Mouse (Mus musculus): ENCODE results near the gene Sipa1l1.

DNA sequence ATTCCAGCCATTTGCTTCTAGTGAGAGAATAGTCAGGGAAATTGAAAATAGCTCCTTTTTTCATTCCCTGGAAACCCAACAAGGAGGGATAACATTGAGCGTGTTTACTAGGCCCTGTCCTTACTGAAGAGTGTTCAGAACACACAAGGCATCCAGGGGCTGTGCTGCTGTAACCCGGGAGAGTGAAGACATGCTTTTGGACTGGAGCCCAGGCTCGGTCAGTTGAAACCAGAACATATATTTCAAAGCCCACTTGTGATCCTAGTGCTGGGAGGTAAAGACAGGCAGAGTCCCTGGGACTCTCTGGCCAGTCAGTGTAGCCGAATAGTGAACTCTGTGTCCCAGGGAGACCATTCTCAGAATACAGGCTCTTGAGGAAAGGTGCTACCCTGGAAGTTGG lies 68.8 kb downstream of the Sipa1l1 start:
- no peak for TF ChIP-seq MXI1 (IDR thresholded peaks at IDR 0.05; ENCODE audit: low read depth, low read length)
- TF ChIP-seq CTCF (conservative IDR thresholded peaks at IDR 0.05 in 1 of 2, IDR thresholded peaks at IDR 0.05 in 1 of 2; ENCODE audit: low read depth in 2 of 2, low read length in 2 of 2), result no peak
- TF ChIP-seq CHD1 (IDR thresholded peaks at IDR 0.05; ENCODE audit: low read depth, low read length), result no peak
- TF ChIP-seq POLR2AphosphoS2 (IDR thresholded peaks at IDR 0.05; ENCODE audit: low read depth, low read length), result no peak
- no peak for TF ChIP-seq EP300 (IDR thresholded peaks at IDR 0.05; ENCODE audit: low read length)
- no peak for TF ChIP-seq NELFE (IDR thresholded peaks at IDR 0.05; ENCODE audit: low read depth, low read length)
